Mouse (Mus musculus): ENCODE data around the gene Src.

GRCm38 (mm10) chr2:157471292-157471691 is 53.0 kb downstream of the Src start:
- TF ChIP-seq POLR2A (IDR thresholded peaks at IDR 0.05; ENCODE audit: low read depth, low read length), result no peak
- TF ChIP-seq CTCF (conservative IDR thresholded peaks at IDR 0.05; ENCODE audit: insufficient read depth, insufficient read length, low read depth, low read length), result no peak

All from kidney, adult 2 months (tissue).